10 mouse cellular contexts compared by ENCODE assay signal in genomic region chr5:122611651-122612050, GRCm38 (mm10). TPM values are rescaled to one million over a fixed set of nuclear protein-coding genes. Genes with fewer than 3 reads are reported as not detected.
A peak's percentile ranks its signal among the peaks of the same experiment; 100 is the strongest.
DNase-seq lines count a peak whose midpoint lies in the region; ATAC-seq and TF ChIP-seq lines count a peak whose summit lies in the region.
"Had no signal": no experiment of that assay in that cellular context is flagged by ENCODE, and none has a peak within 500 bp of the region (broad histone marks: within the 10 kb centered on the region; RNA-seq: fewer than 3 reads in every experiment).

No protein-coding gene starts in this region.

- H3K27me3 ChIP-seq in heart, embryonic 13.5 days (replicated peaks) = no peaks in the 10 kb centered on the region
- no peaks in the 10 kb centered on the region for H3K27me3 ChIP-seq in heart, adult 2 months (ENCODE audit: control insufficient read depth, insufficient read depth, low read length)
- no peaks in the 10 kb centered on the region for H3K27me3 ChIP-seq in neural tube, embryonic 11.5 days (ENCODE audit: control insufficient read depth, insufficient read depth, low read length)
- H3K27me3 ChIP-seq in limb, embryonic 11.5 days (ENCODE audit: control insufficient read depth, insufficient read depth, low read length) = no peaks in the 10 kb centered on the region
- H3K27me3 ChIP-seq: midbrain, embryonic 12.5 days had no signal

- H3K79me2 ChIP-seq in heart, adult 2 months (replicated peaks; ENCODE audit: control insufficient read depth, insufficient read depth, low read length) = peaks cover 4% of the 10 kb centered on the region; the same call in 1 of the 2 replicates

- WGBS in heart, embryonic 13.5 days = 55% methylated on average over 5 of the region's 5 CpGs
- 57% methylated on average over 5 of the region's 5 CpGs for whole genome bisulfite sequencing in heart, adult 2 months
- WGBS in neural tube, embryonic 11.5 days = 70% methylated on average over 5 of the region's 5 CpGs
- 59% methylated on average over 5 of the region's 5 CpGs for WGBS in limb, embryonic 11.5 days

- H3K4me1 ChIP-seq in heart, embryonic 13.5 days = peaks cover 30% of the 10 kb centered on the region
- H3K4me1 ChIP-seq in heart, adult 2 months (ENCODE audit: control insufficient read depth, insufficient read depth, low read length) = peaks cover 1% of the 10 kb centered on the region
- no peaks in the 10 kb centered on the region for H3K4me1 ChIP-seq in neural tube, embryonic 11.5 days (ENCODE audit: control insufficient read depth, insufficient read depth, low read length)
- H3K4me1 ChIP-seq in limb, embryonic 11.5 days (ENCODE audit: control insufficient read depth, insufficient read depth, low read length) = 0 out of 2 replicates have a peak, but pooled peaks cover 4% of the 10 kb centered on the region

- TF ChIP-seq POLR2A in heart, adult 2 months (IDR thresholded peaks at IDR 0.05; ENCODE audit: insufficient read depth, low read depth, low read length) = no peak

- no peak for TF ChIP-seq CTCF in heart, adult 2 months (IDR thresholded peaks at IDR 0.05)

- TF ChIP-seq EP300 in heart, adult 2 months (IDR thresholded peaks at IDR 0.05; ENCODE audit: insufficient read depth, low read depth, low read length) = no peak

- H3K4me2 ChIP-seq in heart, embryonic 13.5 days = no peak overlapping the region
- no peak overlapping the region for H3K4me2 ChIP-seq in neural tube, embryonic 11.5 days (ENCODE audit: low read depth)
- no peak overlapping the region for H3K4me2 ChIP-seq in limb, embryonic 11.5 days (ENCODE audit: low read depth, severe bottlenecking)
- H3K4me2 ChIP-seq: midbrain, embryonic 12.5 days had no signal

- intact Hi-C loops in heart, adult 2 months (cut with DNase I) = loop anchor here (2.0 to 5.0 kb wide), 2 partner anchors 23 to 64 kb away; no protein-coding TSS in a partner anchor

- H3K27ac ChIP-seq in heart, embryonic 13.5 days (replicated peaks) = peak overlapping the region; percentile 65
- H3K27ac ChIP-seq in heart, adult 2 months = no peak overlapping the region
- peak overlapping the region; percentile 34; the same call in 1 of the 2 replicates for H3K27ac ChIP-seq in neural tube, embryonic 11.5 days (ENCODE audit: low read depth, low read length)
- peak overlapping the region; percentile 59; the same call in 1 of the 2 replicates for H3K27ac ChIP-seq in limb, embryonic 11.5 days (replicated peaks; ENCODE audit: low read depth, low read length)
- H3K27ac ChIP-seq: midbrain, embryonic 12.5 days had no signal

- no peak overlapping the region for H3K4me3 ChIP-seq in heart, embryonic 13.5 days
- H3K4me3 ChIP-seq in heart, adult 2 months = no peak overlapping the region
- no peak overlapping the region for H3K4me3 ChIP-seq in neural tube, embryonic 11.5 days (ENCODE audit: low read depth, low read length)
- no peak overlapping the region for H3K4me3 ChIP-seq in limb, embryonic 11.5 days (ENCODE audit: low read depth, low read length)
- H3K4me3 ChIP-seq: erythroblast, embryonic 14.5 days; midbrain, embryonic 12.5 days had no signal

- no peaks in the 10 kb centered on the region for H3K9me3 ChIP-seq in heart, embryonic 13.5 days
- H3K9me3 ChIP-seq in neural tube, embryonic 11.5 days (ENCODE audit: control insufficient read depth, low read length) = no peaks in the 10 kb centered on the region
- no peaks in the 10 kb centered on the region for H3K9me3 ChIP-seq in limb, embryonic 11.5 days (ENCODE audit: control insufficient read depth, low read length)
- H3K9me3 ChIP-seq: midbrain, embryonic 12.5 days had no signal

- peak overlapping the region; percentile 40; the same call in 1 of the 2 replicates for H3K9ac ChIP-seq in heart, embryonic 13.5 days
- no peak overlapping the region for H3K9ac ChIP-seq in heart, adult 2 months (ENCODE audit: low read depth, low read length)
- no peak overlapping the region for H3K9ac ChIP-seq in neural tube, embryonic 11.5 days (ENCODE audit: low read length)
- no peak overlapping the region; the same call in 1 of the 2 replicates for H3K9ac ChIP-seq in limb, embryonic 11.5 days (ENCODE audit: low read length)
- H3K9ac ChIP-seq: midbrain, embryonic 12.5 days had no signal

- DNase-seq in heart, adult 2 months = no peak
- no peak for DNase-seq in neural tube, embryonic 11.5 days (ENCODE audit: low spot score)
- DNase-seq in neural tube, embryonic 10.5 days (ENCODE audit: extremely low spot score, low spot score) = no peak
- DNase-seq in limb, embryonic 11.5 days (ENCODE audit: low spot score) = no peak
- no peak for DNase-seq in cerebellum, adult 18-20 months
- DNase-seq in urinary bladder, postnatal 25 days (ENCODE audit: low spot score) = no peak
- DNase-seq in thymus, postnatal 10 days (ENCODE audit: low spot score in 2 of 2) = no peak

- peaks cover 32% of the 10 kb centered on the region for H3K36me3 ChIP-seq in heart, embryonic 13.5 days
- 0 out of 2 replicates have a peak, but pooled peaks cover 2% of the 10 kb centered on the region for H3K36me3 ChIP-seq in heart, adult 2 months (ENCODE audit: control insufficient read depth, insufficient read depth, low read length)
- H3K36me3 ChIP-seq in neural tube, embryonic 11.5 days (ENCODE audit: control insufficient read depth, insufficient read depth, low read length) = no peaks in the 10 kb centered on the region; the same call in 1 of the 2 replicates
- H3K36me3 ChIP-seq in limb, embryonic 11.5 days (ENCODE audit: control insufficient read depth, insufficient read depth, low read length) = peaks cover 3% of the 10 kb centered on the region; the same call in 1 of the 2 replicates

- ATAC-seq in heart, embryonic 13.5 days (ENCODE audit: extremely low read depth, insufficient number of reproducible peaks, low FRiP score, low TSS enrichment) = no peak
- no peak for ATAC-seq in neural tube, embryonic 11.5 days (ENCODE audit: insufficient read depth, low FRiP score, low TSS enrichment)
- no peak for ATAC-seq in limb, embryonic 11.5 days (ENCODE audit: insufficient number of reproducible peaks, low FRiP score, low TSS enrichment, low read depth)

RNA-seq across cellular contexts. Expression of gene Ift81, which starts 2.7 kb away (rescaled TPM):
- 23.8 and 30.7 TPM in 2 replicates for polyA plus RNA-seq in heart, embryonic 13.5 days (2015; fragmentation: Nextera tagmentation; extraction: Ambion mirVana)
- 10 to 100 TPM; 78.1 to 97.0 TPM for total RNA-seq in heart, adult 2 months (2021)
- polyA plus RNA-seq in heart, adult 2 months (2012; rRNA removed) = 11.4 and 25.3 TPM in 2 replicates
- polyA plus RNA-seq in neural tube, embryonic 11.5 days (2014; fragmentation: Nextera tagmentation; extraction: Ambion mirVana) = 41.2 and 44.7 TPM in 2 replicates
- polyA plus RNA-seq in limb, embryonic 11.5 days (2014; fragmentation: Nextera tagmentation; extraction: Ambion mirVana) = 39.6 and 41.6 TPM in 2 replicates
- polyA plus RNA-seq: erythroblast, embryonic 14.5 days had no signal

RNA-seq across cellular contexts. Expression of gene P2rx7, which starts 32.1 kb away (rescaled TPM):
- polyA plus RNA-seq in heart, embryonic 13.5 days (2015; fragmentation: Nextera tagmentation; extraction: Ambion mirVana) = 1.3 and 1.6 TPM in 2 replicates
- total RNA-seq in heart, adult 2 months (2021) = 1 to 10 TPM; 2.8 to 3.1 TPM
- polyA plus RNA-seq in heart, adult 2 months (2012; rRNA removed) = 7.2 and 7.4 TPM in 2 replicates
- 1.6 and 2.4 TPM in 2 replicates for polyA plus RNA-seq in neural tube, embryonic 11.5 days (2014; fragmentation: Nextera tagmentation; extraction: Ambion mirVana)
- polyA plus RNA-seq in limb, embryonic 11.5 days (2014; fragmentation: Nextera tagmentation; extraction: Ambion mirVana) = 0.32 and 0.45 TPM in 2 replicates
- polyA plus RNA-seq: erythroblast, embryonic 14.5 days had no signal
